Mouse (Mus musculus) testis, adult 2 months (tissue): ENCODE results near the gene Lrrc23.

Experiments
- CTCF ChIP-seq: fragments of 200-500 bp; IDR thresholded peaks from 2 replicates; pipeline ENCODE4 v1.5.1; 2012; ENCODE audit warnings: low read depth, mild to moderate bottlenecking, inconsistent platforms, low read length, moderate library complexity; ENCODE audit not compliant: control insufficient read depth, insufficient read depth, insufficient replicate concordance
- POLR2A ChIP-seq: fragments of 200-500 bp; IDR thresholded peaks from 2 replicates; pipeline ENCODE4 v1.6.1; 2012; ENCODE audit warnings: low read depth, mild to moderate bottlenecking, inconsistent platforms, low read length, moderate library complexity; ENCODE audit not compliant: control insufficient read depth

DNA sequence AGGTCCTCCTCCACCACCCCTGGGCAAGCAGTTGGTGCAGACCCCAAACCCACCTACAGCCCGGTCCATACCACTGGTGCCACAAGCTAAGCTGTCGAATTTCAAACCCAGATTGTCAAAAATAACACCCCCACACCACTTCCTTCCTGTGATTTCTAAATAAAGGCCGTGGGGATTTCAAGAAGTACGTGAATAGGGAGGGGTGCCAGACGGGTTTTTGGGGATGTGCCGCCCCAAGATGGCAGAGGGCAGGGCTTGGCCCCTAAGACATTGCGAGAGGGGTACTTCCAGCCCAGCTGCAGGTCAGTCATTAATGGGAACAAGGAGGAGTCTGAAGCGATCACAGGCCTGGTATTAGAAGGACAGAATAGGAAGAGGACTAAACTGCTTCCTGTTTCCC is 56.0 kb downstream of the Lrrc23 start:
- no peak for TF ChIP-seq CTCF
- no peak for TF ChIP-seq POLR2A
